Mouse (Mus musculus): Measurements from ENCODE around the gene Dnaaf5.

GRCm38 (mm10) chr5:139227236-139227635 is 77.2 kb downstream of the Dnaaf5 start:
- TF ChIP-seq HCFC1 (IDR thresholded peaks at IDR 0.05; ENCODE audit: borderline replicate concordance, insufficient read depth, low read length) (no peak), ZC3H11A (IDR thresholded peaks at IDR 0.05; ENCODE audit: borderline replicate concordance, low read depth, low read length) (no peak), CHD2 (IDR thresholded peaks at IDR 0.05; ENCODE audit: low read depth, low read length) (no peak), ZNF384 (IDR thresholded peaks at IDR 0.05; ENCODE audit: low read depth, low read length) (no peak)

Data from ES-E14 (cell line).